Mouse (Mus musculus): ENCODE results near the gene Usp30.

Gene Usp30

GRCm38 (mm10) chr5:114067982-114068381 lies 2.7 kb downstream of the Usp30 start:
- DNase-seq = no peak

- no peak for DNase-seq
Measured at GRCm38 (mm10) chr5:114070858-114071257, 5.6 kb downstream of the Usp30 start.

GRCm38 (mm10) chr5:114072262-114072661 lies 7.0 kb downstream of the Usp30 start:
- DNase-seq = no peak

- DNase-seq = no peak
Measured at GRCm38 (mm10) chr5:114077009-114077408, 11.7 kb downstream of the Usp30 start.

GRCm38 (mm10) chr5:114085501-114085900 lies 20.2 kb downstream of the Usp30 start:
- no peak for DNase-seq

GRCm38 (mm10) chr5:114087875-114088480 lies 22.7 kb downstream of the Usp30 start:
- no peak for DNase-seq

- DNase-seq = no peak
Measured at GRCm38 (mm10) chr5:114090421-114091013, 25.3 kb downstream of the Usp30 start.

- DNase-seq = peak; percentile 65
Measured at GRCm38 (mm10) chr5:114091057-114091807, 26.0 kb downstream of the Usp30 start, which contains the start of gene Svop. Gene Svop, minus strand, starts transcription at chr5:114091570.

- peak; percentile 83 for DNase-seq
Measured at GRCm38 (mm10) chr5:114099709-114100389, 34.6 kb downstream of the Usp30 start.

- no peak for DNase-seq
Measured at GRCm38 (mm10) chr5:114100390-114101099, 35.3 kb downstream of the Usp30 start.

- no peak for DNase-seq
Measured at GRCm38 (mm10) chr5:114101873-114102272, 36.6 kb downstream of the Usp30 start.

GRCm38 (mm10) chr5:114102807-114103206 lies 37.5 kb downstream of the Usp30 start:
- DNase-seq = no peak

GRCm38 (mm10) chr5:114106391-114106935 lies 41.2 kb downstream of the Usp30 start:
- no peak for DNase-seq

GRCm38 (mm10) chr5:114113334-114113733 lies 48.1 kb downstream of the Usp30 start:
- no peak for DNase-seq

- no peak for DNase-seq
Measured at GRCm38 (mm10) chr5:114115030-114115429, 49.8 kb downstream of the Usp30 start.

GRCm38 (mm10) chr5:114116586-114116985 lies 51.3 kb downstream of the Usp30 start:
- DNase-seq = no peak

GRCm38 (mm10) chr5:114119806-114120205 lies 54.5 kb downstream of the Usp30 start:
- DNase-seq = no peak

- no peak for DNase-seq
Measured at GRCm38 (mm10) chr5:114126008-114126407, 60.7 kb downstream of the Usp30 start.

GRCm38 (mm10) chr5:114126499-114127244 lies 61.4 kb downstream of the Usp30 start:
- no peak for DNase-seq

- peak; percentile 89 for DNase-seq
Measured at GRCm38 (mm10) chr5:114127374-114128349, 62.4 kb downstream of the Usp30 start, which contains the start of gene Alkbh2. Gene Alkbh2, minus strand, starts transcription at chr5:114128218.

All from liver (tissue).